Mouse (Mus musculus) bone marrow macrophage, adult 2 months (primary cell): ENCODE data around the gene Disp1.

ENCODE experiments used
- CTCF ChIP-seq: IDR thresholded peaks from 2 replicates; pipeline ENCODE4 v1.5.1; 2012; ENCODE audit warnings: low read depth, mild to moderate bottlenecking, low read length, moderate library complexity
- POLR2A ChIP-seq: IDR thresholded peaks from 2 replicates; pipeline ENCODE4 v1.6.1; 2012; ENCODE audit warnings: mild to moderate bottlenecking, low read depth, low read length, borderline replicate concordance

DNA sequence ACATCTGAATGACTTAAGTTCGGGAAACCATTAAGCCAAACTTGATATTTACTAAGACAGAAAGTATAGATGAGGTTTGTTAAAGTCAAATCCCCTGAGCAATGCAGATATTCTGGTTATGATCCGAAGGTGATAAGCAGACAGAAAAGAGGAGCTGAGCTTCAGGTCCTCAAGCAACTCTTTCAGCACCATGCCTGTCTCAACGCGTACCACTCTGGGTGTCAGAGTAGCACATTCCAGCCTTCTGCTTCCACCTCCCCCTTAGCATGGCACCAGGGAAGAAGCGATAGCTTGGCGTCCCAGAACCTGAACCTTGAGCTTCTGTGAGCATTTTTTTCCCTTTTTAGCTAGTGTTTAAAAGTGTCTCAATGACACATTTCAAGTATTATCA lies 57.1 kb downstream of the Disp1 start:
- TF ChIP-seq CTCF = no peak
- TF ChIP-seq POLR2A = no peak
